Mouse (Mus musculus) right cerebral cortex, postnatal 4 days (tissue): ENCODE data around the gene Hdgf.
"Not testable (repeated sequence)": the region's sequence is repeated elsewhere in the genome, so short reads cannot be mapped to it uniquely, and the experiment has no call there.

Experiments used
- DNase-seq: peaks from one replicate; pipeline ENCODE4 v3.0.0-alpha.2; 2022

Hdgf gene

DNA sequence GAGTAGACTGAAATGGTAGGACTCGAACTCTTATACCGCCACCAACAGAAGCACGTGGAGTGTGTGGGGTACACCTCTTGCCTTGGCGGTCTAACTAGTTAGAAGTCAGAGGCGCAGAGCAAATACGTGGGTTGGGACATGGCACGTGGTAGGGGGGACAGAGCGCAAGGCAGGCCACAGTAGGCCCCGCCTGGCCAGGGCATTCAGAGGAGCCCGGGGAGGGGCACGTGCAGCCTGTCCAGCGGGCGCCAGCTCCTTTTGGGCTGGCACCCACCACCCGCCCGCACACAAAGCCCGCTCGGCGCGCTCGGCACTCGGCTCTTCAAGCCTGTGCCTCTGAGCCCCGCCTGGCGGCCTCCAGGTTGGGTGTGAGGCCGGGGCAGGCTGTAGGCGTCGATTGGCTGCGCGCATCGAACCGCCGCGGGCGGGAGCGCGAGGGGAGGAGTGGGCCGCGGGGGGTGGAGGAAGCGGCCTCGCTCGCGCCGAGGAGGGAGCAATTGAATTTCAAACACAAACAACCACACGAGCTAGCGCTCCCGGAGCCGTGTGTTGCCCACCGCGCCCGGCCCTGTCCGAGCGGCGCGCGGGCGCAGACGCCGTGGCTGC is at the start of gene Hdgf:
Gene Hdgf, plus strand, starts transcription at position 442 of the 606 bp plus-strand sequence.
- DNase-seq: peak; percentile 90

DNA sequence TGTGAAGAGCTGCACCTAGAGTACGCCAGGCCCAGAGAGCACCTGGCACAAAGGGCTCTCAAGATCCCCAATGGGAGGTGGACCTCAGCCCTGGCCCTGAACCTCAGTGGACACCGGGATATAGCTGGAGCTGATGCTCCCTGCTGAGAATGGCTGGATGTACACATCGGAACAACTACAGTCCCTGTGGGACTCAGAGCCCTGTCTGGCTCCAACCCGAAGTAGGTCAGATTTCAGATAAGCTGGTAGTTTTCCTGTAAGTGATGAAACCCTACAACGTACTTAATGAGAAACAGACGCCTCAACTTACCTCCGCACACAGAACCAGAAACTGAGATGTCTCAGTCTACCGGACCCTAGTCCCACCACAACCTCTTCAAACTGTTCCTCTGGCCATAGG is 48.5 kb upstream of the Hdgf start:
- no peak for DNase-seq

DNA sequence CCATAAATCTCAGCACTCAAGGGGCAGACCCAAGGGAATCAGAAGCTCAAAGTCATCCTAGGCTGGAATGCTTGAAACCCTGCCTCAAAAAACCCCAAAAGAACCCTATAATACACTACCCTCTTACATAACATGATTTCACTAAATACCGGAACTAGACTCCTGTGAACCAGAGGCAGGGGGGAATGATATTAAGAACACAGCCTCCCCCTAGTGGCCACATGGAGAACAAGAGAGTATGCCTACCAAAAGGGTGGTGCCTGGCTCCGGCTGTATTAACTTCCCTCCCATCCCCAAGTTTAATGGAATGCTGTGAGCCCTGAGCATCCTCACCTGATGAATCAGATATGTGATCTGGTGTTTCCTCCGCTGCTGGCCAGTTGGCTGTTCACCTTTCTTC is 46.3 kb upstream of the Hdgf start:
- DNase-seq: peak; percentile 59

DNA sequence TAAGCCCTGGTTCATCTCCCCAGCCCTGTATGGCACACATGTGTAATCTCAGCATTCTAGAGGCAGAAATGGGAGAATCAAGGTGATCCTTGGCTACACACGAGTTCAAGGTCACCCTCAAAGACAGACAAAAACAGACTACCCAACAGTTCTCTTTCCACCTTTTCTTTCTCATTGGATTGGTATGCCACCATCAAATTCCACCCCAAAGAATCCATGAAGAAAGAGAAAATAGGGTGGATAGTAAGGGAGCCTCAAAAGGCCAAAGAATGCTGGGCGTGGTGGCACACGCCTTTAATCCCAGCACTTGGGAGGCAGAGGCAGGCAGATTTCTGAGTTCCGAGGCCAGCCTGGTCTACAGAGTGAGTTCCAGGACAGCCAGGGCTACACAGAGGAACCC is 42.0 kb upstream of the Hdgf start:
- not testable (repeated sequence) for DNase-seq

DNA sequence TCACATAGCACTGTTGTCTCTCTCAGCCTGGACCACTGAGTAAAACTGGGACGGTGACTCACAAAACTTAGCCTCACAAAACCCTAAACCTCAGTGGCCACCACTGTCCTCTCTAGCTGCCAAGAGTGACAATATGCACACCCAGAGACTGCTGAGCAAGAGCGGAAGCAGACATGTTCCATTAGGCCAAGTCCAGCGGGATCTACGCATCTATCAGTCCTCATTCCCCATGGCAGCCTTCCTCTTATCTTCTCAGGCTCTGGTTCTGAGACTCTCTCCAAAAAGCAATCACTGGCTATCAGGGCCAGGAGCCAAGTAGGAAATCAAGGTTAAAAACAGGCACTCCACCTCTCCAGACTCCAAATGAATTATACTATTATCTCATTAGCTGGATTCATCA is 28.4 kb upstream of the Hdgf start:
- no peak for DNase-seq

DNA sequence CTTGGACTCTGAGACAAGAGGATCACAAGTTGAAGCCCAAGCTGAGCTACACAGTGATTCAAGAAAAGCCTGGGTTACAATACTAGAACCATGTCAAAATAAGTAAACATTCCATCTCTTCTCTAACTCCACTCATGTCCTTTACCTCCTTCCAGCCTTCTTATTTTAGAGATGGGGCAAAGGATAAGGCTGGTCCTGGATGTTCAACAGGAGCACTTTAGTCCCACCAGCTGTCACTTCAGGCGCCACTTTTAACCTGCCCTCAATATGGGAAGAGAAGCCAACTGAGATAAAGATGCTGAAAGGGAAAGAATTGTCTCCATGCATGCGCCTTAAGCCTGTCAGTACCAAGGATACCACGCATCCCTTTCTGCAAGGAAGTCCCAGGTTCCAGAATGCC is 21.8 kb upstream of the Hdgf start:
- DNase-seq: no peak

DNA sequence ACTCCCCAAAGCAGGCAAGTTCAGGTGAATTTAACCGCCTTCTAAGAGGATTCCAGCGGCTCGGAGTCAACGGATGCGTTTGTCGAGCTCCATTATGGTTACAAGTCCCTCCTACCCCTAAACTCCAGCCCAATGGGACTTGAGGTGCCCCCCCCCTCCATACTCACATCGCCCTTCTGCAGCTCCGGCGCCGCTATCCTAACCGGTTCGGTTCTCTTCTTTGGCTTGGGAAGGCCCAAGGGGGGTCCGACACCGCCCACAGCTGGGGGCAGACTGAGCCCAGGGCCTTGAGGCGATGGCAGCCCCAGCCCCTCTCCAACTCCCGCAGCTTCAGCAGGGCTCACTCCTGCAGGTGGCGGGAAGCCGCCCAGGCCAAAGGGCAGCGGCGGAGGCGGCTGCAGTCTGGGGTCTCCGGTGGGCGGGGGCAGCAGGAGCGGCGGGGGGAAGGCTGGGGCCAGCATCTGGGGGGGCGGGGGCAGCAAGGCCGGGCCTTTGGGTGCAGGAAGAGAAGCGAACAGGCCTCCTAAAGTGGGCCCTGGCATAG is 21.3 kb upstream of the Hdgf start:
- DNase-seq: peak; percentile 48

DNA sequence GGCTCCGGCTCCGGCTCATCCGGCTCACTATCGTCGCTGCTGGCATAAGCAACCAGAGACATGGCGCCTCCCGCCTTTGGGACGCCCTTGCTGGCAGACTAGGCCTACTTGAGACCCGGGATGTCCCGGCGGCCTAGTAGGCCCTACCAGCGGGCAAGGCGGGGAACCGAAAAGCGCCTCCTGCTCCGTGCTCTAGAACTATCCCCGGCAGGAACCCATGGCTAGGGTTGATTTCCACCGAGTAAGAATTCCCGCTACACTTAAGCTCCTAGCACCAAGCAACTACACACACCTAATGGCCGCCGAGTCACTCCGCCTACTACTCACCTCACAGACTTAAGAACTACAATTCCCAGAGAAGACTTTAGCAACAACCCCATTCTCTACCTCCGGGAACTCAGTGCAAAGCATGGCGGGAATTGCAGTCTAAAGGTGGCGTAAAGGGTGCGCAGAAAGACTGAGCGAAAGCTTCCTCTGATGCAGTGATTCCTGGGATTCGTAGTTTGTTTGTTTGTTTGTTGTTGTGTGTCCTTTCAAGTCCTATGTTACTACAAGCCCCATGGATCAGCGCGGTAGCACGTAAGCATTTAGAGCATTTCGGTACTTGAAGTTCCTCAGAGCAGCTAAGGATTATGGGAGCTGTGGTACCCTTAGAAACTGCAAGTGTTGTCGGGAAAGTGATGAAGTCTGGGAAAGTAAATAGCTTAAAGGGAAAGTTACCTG is 20.7 kb upstream of the Hdgf start, which contains the start of gene Prcc:
Gene Prcc, minus strand, starts transcription at position 328 of the 723 bp plus-strand sequence.
- DNase-seq: peak; percentile 72

DNA sequence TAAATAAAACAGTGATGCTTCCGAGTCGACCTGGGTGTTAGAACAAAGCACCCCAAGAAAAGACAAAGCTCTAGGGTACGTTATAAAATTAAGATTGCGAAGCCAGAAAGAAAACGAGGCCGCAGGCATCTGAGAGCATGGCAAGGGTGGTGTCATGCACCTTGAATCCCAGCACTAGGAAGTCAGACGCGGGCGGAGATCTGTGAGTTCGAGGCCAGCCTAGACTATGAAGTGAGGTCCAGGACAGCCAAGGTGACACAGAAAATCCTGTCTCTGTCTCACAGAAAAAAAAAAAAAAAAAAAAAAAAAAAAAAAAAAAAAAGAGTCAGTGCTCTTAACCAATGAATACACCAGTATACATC is 20.1 kb upstream of the Hdgf start:
- peak; percentile 37 for DNase-seq

DNA sequence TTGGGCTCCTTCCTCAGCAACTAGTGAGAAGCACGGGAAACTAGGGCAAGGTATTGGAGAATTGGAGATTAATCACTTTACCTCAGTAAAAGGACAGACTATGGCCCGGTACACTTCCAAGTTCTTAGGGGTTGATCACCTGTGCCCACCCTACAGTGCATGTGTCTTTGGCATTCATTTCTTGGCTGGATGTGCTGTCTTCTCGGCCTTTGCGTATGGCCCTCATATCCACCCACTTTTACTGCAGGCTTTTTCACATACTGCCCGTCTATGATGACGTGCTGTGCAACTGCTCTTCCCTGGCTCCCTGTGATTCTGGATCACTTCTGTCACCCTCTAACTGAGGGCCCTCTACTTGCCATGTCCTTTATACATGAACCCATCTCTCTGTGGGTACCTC is 19.7 kb upstream of the Hdgf start:
- no peak for DNase-seq

DNA sequence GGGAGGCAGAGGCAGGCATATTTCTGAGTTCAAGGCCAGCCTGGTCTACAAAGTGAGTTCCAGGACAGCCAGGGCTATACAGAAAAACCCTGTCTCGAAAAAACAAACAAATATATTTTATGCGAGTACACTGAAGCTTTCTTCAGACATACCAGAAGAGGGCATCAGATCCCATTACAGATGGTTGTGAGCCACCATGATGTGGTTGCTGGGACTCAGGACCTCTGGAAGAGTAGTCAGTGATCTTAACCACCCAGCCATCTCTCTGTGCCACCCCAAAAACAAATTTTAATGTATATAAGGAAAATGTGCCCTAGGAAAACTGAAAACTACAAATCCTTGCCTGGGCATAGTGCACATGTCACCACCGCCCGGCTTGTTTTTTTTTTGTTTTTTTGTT is 18.7 kb upstream of the Hdgf start:
- not testable (repeated sequence) for DNase-seq

DNA sequence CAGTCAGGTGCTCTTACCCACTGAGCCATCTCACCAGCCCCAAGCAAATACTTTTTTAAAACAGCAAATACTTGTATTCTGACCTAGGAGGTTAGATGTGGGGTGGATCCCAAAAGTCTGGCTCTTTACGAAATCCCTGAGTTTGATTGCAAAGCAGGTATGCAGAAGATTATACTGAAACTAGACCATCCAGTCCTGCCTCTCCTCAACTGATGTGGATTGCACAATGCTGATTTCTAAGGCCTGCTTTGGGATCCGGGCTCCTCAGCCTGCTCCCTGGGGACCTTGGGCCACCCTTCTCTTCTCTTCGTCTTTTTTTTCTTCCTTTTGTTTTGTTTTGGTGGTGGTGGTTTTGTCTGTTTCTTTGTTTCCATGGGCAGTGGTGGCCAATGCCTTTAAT is 14.6 kb upstream of the Hdgf start:
- no peak for DNase-seq

DNA sequence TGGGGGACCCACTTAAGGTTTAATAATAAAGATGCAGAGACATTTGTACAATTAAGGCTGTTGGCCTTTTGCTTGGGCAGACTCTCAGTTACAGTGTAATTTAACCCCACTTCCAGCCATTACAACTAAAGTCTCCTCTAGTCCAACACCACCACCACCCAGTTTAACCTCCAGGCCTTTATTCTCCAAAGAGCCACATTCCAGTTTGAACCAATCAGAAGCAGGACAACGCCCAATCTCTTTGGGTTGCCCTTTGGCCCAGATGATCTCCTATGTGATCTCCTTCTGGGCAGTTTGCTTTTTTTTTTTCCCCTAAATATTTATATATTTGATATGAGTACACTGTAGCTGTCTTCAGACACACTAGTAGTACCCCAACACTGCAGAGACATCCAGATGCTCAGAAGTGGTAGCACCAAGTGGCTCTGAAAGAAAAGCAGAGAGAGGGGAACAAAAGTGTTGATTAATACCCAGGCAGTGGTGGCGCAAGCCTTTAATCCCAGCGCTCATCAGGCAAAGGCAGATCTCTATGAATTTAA is 12.7 kb upstream of the Hdgf start:
- no peak for DNase-seq

DNA sequence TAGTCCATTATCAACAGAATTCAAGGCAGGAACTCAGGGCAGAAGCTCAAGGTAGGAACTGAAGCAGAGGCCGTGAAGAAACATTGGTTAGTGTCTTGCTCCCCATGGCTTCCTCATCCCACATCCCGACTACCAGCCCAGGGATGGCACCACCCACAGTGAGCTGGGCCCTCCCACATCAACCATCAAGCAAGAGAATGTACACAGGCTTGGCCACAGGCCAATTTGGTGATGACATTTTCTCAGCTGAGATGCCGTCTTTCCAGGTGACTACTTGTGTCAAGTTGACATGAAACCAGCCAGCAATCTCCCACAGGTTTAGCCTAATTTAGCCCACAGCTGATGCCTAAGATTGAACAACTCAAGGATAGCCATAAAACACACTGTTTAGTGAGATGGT is 6.9 kb upstream of the Hdgf start:
- DNase-seq: no peak

DNA sequence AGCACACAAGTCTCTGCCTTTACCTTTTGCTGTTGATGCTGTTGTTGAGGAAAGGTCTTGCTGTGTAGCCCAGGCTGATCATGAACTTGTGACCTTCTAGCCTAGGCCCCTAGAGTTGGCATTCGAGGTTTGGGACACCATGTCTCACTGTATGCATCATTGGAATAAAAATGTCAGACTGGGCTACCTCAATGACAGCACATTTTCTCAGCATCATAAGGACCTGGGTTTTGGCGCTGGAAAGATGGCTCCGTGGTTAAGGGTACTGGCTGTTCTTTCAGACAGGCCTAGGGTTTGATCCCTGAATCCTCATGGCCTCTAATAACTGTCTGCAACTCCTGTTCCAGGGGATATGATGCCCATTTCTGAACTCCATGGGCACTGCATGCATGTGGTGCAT is 6.3 kb upstream of the Hdgf start:
- no peak for DNase-seq

DNA sequence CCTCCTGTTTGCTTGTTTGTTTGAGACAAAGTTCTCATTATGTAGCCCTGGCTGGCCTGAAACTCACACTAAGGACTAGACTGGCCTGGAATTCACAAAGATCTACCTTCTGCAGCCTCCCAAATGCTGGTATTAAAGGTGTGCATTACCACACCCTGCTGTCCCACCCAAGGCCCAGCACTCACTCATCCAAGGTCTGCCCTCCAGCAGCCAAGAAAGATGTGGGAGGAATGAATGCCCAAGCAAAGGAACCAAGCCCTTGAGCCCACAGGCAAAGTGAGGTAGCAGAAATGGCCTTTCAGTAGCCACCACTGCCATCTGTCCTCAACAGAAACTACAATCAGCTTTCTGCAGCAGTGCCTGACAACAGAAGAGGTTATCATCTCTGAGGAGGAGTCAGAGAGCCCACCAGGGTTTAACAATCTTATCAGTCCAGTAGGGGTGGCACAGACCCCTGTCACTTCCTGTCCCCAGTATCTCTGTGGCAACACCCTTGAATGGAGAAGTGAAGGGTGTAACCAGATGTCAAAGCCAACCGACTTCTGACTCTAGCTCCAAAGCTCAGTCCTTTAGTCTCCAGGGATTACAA is 5.0 kb upstream of the Hdgf start:
- no peak for DNase-seq

DNA sequence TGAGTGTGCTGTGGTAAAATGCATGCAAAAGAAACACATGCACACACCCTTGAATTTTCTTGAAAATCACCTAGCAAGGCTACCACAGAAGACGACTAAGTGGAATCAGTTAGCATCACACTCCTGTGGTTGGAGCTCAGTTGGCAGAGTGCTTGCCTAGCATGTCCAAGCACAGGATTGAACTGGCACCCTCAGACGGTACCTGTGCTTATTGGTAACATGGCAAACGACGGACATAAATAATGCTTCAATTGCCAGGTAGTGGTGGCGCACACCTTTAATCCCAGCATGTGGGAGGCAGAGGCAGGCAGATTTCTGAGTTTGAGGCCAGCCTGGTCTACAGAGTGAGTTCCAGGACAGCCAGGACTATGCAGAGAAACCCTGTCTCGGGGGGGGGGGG is 4.2 kb upstream of the Hdgf start:
- DNase-seq: not testable (repeated sequence)

DNA sequence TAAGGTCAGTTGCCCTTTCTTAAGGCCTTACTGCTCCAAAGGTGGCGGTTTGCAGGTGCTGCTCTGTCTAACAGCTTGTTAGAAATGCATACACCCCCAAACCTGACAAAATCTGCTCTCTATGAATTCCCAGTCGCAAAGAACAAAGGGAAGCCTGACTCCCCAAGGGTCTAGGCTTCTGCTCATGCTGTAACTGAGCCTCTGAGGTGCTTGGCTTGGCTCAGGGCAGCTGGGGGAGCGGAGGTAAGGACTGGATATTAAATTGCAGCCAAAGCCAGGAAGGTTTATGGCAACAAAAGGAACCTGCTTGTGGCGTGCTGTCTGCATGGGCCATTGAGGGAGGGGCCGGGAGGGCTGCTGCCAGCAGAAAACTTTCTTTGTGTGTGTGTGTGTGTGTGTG is 2.3 kb upstream of the Hdgf start:
- DNase-seq: no peak

DNA sequence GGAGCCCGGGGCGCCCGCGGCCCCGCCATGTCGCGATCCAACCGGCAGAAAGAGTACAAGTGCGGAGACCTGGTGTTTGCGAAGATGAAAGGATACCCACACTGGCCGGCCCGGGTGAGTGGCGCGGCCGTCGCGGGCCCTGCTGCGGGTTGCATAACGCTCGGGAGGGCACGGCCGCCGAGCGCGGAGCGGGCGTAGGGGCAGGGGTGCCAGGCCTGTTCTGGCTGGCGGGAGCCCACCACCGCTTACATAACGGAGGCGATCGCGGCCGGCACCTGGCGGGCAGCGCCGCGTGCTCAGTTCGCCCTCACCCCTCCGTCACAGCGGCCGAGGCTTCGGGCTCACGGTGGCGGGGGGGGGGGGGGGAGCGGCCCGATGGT is 470 bp downstream of the Hdgf start:
- DNase-seq: peak; percentile 41

DNA sequence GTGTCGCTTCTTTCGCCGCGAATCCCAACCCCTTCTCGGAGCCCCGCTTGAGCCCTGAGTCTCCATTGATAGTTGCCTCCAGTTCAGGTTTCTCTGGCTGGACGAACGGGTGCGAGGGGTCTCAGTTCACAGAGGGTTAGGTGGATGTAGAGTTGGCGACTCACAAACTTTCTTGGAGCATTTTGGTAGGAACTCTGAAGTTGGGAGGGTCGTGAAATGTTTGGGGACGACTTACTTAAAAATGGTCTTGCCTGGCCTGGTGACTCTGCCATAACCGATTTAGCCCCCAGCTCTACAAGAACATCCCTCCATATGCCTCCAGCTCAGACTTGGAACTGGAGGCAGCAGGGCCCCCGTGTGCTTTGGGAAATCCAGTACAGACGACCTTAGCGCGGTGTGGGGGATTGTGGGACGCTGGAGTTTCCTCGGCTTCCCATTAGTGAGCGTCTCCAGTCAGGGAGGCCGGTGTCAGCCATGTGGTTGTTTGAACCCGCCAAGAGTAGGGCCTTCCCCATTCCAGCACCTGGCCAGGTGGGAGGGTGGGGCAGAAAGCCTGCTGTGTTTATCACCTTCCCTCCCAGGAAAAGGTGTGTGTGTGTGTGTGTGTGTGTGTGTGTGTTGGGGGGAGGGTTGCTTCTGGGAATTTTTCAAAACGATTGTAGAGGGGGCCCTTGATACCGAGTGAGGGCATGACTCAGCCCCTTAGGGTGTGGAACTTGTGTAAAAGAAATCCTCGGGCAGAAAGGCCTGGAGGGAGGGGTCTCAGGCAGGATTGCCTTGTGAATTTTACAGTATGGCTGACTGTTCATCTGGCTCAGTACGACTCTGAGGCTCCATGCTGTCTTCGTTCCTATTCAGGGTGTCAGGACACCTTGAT is 1.1 kb downstream of the Hdgf start:
- no peak for DNase-seq

DNA sequence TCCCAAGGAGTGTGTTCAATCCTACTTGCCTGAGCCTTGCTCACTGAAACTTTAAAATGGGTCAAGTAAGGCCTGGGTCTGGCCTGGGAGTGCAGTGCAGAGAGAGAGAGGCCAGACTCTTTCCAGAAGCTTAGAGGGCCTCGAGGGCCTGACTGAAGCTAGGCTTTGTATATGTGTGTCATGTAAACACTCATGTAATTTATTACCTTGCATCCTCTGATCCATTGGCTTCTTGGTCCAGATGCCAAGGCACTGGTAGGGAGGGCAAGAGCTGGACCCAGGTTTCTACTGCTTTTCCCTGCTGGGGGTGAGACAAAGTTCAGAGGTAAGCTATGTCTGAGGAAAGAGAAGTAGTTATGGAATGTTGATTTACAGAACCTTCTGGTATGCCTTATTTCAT is 1.8 kb downstream of the Hdgf start:
- no peak for DNase-seq

DNA sequence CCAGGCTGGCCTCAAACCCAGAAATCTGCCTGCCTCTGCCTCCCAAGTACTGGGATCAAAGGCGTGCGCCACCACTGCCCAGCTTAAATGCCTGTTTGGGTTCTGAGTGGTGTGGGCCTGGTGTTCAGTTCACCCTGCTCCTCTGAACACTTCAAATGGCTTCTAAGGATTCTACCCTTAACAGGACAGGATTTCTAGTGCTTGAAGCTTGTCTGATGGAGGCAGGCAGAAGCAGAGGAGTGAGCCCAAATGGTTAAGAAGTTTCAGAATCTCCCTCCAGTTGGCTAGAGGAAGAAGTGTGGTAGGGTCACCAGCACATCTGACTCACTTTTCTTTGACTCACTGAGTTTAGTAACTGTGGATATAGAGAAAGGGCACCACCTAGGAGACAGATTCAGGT is 3.3 kb downstream of the Hdgf start:
- DNase-seq: no peak

DNA sequence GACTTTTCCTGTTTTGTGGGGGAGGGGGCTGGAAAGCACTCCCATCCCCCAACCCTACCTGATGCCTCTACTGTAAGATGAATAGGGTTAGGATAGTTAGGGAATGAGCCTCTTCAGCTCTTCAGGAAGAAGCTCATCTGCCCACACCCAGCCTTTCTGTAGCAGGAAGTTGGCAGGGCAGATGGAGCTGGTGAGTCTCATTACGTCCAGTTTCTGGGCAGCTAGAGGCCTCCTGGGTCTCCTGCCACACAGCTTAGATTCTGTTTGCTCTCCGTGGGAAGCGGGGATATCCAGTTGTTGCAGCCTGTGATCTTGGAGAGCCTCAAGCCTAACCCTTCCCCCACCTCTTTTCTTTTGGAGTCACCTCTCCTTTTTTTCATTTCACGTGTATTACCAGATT is 3.8 kb downstream of the Hdgf start:
- DNase-seq: no peak
